Mouse (Mus musculus) thymus, postnatal 4 days (tissue): ENCODE data around the gene Atn1.

Source experiments
- DNase-seq: peaks from one replicate; pipeline ENCODE4 v3.0.0; 2021

The Atn1 gene

GRCm38 (mm10) chr6:124767920-124768703, 11.8 kb upstream of the Atn1 start:
- peak; percentile 61 for DNase-seq

GRCm38 (mm10) chr6:124767536-124767919, 11.2 kb upstream of the Atn1 start:
- no peak for DNase-seq

DNA sequence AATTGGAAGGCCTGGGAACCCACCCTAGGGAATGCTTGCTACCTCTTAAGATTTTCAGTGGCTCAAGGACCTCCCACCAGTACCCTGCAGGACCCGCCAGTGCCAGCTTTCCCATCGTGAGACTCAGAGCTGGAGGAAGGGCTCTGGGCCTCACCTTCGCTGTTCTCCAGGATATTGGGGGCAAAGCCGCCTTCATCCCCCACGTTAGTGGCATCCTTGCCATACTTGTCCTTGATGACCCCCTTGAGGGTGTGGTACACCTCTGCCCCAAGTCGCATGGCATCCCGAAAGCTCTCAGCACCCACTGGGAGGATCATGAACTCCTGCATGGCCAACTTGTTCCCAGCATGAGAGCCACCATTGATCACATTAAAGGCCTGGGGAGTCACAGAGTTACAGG, 9.6 kb upstream of the Atn1 start:
- DNase-seq = no peak

- peak; percentile 92 for DNase-seq
Measured at GRCm38 (mm10) chr6:124759259-124759658, 2.9 kb upstream of the Atn1 start.

GRCm38 (mm10) chr6:124758849-124759232, 2.5 kb upstream of the Atn1 start:
- DNase-seq = no peak

DNA sequence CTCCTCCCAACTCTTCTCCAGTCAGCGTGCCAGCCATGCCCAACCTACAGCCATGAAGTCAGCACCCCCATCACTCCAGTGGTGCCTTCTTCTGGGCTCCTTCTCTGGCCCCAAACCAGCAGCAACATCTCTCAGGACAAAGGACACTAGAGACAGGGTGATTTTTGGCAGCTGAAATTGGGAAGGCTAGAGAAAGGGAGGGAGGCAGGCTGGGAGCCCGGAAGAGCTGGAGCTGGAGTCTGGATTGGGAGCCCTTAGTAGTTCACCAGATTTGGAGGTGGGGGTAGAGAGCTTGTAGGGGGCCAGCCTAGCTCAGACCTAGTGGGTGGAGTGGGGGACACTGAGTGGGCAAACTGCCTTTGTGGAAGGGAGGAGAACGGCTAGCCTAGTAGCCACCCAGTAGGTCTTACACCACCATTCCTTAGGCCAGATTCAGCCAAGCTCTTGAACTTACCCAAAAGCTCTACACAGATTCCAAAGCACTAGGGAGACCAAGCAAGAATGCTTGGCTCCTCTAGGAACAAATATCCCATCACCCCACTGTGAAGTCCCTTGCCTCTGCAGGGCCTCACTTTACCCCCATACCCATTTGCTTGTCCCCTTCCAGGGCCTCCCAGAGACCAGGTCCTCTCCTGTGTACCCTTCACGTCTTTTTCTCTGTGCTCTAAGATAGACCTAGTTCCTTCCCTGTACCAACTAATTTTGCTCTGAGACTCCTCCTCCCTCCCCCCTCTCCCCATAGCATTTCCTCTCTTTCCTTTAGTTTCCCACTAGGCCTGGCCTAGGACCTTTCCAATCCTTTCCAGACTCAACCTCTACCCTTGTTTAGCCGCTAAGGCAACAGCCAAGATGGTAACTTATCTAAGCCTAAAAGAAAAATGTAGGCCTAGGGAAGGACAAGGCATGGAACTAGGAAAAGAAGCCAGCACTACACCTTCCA, 1.9 kb upstream of the Atn1 start:
- DNase-seq = no peak

- DNase-seq = no peak
Measured at GRCm38 (mm10) chr6:124757351-124757880, 1.1 kb upstream of the Atn1 start.

DNA sequence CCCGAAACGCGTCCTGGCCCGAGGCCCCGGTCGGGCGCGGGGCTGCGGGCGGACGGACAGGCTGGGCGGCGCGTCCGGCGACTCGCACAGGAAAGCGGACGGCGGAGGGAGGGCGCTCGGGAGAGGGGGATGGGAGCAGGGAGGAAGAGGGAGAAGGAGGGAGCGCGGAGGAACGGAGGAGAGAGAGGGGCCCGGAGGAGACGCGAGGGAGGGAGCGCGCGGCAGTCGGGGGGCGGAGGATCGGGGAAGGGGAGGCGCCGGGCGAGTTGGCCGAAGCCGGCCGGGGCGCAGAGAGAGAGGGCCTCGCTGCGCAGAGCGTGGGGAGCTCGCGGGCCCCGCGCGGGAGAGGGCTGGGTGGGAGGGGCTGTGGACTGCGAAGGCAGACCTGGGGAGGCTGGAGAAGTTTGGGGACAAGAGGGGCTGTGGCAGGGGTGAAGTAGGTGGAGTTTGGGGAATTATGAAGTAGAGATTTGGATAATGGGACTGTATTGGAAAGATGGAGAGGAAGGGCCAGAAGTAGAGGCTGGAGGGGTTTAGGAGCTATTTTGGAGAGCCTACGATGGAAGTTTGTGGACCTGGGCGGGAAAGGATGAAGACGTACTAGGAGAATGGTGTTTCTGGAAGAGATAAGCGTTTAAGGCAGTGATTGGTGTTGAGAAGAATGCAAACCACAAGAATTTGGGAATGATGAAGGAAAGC, 477 bp upstream of the Atn1 start:
- no peak for DNase-seq

- no peak for DNase-seq
Measured at GRCm38 (mm10) chr6:124755306-124755705, 1.0 kb downstream of the Atn1 start.

DNA sequence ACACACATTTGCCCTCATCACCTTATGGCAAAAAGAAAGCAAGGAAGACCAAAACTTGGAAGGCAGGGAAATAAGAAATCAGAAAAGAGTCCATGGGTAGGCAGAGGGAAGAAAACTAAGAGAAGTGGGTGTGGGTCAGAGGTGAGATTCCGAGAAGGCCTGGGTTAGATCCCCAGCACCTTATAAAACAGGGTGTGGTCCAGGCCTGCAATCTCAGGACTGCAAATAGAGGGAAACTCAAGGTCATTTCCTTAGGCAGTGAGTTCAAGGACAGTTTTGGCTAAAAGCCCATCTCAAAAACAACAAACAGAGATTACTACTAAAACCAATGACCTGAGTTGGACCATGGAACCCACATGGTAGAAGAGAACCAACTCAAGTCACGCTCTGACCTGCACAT, 2.5 kb downstream of the Atn1 start:
- DNase-seq = no peak

DNA sequence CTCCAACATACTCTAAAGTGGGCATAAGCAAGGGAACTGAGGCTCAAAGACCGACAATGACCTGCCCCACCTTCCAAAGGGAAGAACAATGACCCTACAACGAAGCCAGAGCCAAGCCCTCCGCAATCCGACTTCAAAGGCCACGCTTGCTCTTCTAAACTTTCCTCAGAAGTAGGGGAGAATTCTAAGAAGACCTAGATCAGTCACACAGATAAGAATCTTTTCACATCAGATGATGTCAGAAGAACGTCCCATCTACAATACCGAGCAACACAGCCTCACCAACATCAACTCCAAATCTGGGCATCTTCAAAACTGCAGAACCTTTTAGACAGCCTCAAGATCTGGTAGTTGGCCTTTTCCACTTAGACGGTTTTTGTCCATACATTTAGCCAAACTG, 5.9 kb downstream of the Atn1 start:
- DNase-seq = no peak

DNA sequence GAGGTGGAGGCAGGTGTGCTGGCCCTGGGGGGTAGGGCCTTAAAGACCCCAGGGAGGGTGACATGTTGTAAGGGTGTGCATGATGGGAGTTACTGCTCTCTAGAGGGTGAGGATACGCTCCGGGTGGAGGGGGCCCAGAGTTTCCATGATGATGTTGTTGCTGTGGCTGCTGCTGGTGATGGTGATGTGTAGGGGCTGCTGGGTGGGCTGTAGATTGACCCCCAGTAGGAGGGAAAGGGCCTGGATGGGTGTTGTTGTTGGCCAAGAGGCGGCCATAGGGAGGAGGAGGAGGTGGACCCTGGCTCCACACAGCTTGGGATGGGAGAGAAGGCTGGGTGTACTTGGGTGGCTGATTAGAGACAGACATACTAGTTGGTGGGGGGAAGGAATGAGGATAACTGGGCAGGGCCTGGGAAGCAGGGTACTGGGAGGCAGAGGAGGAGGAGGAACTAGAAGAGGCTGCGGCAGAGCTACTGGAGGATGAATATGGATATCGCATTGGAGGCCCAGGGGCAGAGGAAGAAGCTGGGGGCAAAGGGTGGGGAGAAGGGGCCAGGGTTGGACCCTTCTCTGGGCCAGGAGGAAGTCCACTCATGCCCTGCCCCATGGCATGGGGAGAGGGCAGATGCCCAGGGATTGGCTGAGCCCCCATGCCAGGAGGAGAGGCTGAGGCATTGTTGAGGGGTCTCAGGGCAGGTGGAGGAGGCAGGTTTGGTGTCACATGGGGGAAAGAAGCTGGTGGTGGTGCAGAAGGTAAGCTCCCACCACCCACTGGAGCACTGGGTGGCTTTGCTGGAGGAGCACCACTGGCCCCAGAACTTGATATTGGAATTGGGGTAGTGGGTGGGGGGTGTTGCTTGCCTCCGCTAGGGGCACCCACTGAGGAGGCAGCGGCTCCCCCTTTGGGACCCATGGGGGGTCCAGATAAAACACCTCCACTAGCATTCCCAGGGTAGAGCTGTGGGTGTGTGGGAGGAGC, 9.4 kb downstream of the Atn1 start:
- no peak for DNase-seq

GRCm38 (mm10) chr6:124746296-124746605, 10.1 kb downstream of the Atn1 start:
- no peak for DNase-seq

- peak; percentile 96 for DNase-seq
Measured at GRCm38 (mm10) chr6:124745490-124746295, 10.6 kb downstream of the Atn1 start.

DNA sequence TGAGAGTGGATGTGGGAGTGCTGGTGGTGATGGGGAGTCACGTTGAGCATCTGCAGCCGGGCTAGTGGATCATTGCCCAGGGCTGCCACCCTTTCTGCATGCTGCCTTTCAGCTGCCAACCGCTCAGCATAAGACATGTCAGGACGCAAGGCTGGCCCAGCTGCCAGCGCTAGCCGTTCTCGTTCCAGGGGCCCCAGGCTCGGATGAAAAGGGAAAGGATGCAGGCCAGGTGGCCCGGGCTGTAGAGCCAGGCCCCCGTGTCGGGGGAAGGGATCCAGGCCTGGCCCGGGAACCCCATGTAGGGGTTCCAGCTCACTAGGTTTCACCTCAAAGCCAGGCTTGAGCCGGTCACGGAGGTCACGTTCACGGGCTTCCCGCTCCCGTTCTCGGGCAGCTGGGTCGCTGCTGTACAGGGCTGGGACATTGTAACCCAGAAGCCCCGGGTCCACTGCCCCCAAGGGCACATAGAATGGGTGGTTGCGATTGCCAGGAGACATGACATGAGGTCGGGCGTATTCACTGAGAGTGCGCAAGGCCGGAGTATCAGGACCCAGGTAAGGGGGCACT, 11.5 kb downstream of the Atn1 start:
- peak; percentile 53 for DNase-seq

DNA sequence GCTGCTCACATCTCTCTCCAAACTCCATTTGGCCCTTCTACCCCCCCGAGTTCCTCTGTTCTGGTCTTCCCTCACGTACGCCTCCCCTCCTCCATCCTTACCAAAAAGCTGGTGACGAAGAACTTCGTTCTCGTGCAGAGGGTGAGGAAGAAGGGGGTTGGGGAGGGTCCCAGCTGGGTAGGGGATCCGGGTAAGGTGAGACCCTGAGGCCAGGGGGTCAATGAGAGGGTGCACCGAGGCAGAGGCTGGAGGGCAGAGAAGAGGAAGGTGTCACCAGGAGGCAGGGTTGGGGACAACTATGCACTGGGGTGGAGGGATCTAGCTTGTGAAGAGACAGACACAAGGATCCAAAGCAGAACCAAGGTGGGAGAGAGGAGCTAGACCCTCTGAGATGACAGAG, 12.7 kb downstream of the Atn1 start:
- DNase-seq = no peak

DNA sequence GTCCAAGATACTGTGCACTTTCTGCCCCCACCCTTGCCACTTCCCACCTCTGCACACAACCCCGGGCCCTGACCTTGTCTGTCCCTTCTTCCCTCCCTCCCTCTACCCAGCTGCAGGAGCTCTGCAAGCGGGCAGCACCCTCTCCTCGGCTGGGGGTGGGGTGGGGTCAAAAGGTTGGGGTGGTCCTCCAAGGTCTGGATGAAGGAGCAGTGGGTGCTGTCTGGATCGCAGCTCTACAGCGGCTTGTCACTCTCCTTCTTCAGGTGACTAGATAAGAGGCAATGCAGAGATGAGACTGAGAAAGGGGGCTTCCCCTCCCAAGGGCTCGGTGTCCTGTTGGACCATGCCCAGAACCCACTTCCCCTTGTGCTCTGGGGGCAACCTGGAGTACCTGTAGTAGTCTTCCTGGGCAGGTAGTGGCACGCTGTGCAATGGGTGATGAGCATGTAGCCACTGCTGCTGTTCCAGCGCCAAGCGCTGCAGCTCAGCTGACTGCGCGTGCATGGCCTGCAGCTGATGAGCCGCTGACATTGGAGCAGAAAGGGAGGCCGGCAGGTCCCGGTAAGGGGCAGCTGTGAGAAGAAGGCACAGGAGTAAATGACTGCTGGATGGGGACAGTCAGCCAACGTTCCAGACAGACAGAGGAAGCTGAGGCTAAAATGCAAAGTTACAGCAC, 13.3 kb downstream of the Atn1 start:
- no peak for DNase-seq

- no peak for DNase-seq
Measured at GRCm38 (mm10) chr6:124741842-124742241, 14.5 kb downstream of the Atn1 start.

GRCm38 (mm10) chr6:124740888-124741761, 15.2 kb downstream of the Atn1 start, which contains the start of gene Grcc10:
Gene Grcc10 (minus strand): TSS chr6:124741374.
- DNase-seq = peak; percentile 88
